Mouse (Mus musculus) liver, postnatal 0 days (tissue): ENCODE results near the gene Rpl35. TPM values are rescaled to one million over a fixed set of nuclear protein-coding genes. Genes with fewer than 3 reads are reported as not detected.

ENCODE experiments used
- ATAC-seq: fragments of 200-750 bp; cut with Nextera tagmentation; 2 replicates; pipeline ENCODE4 v1.8.0; 2017; ENCODE audit warnings: mild to moderate bottlenecking, moderate library complexity
- DNase-seq: peaks from one replicate; pipeline ENCODE4 v3.0.0-alpha.2; 2016
- H3K27ac ChIP-seq: fragments of 300-500 bp; sonication (generic); 2 replicates; pipeline ENCODE4 v1.5.1; 2014; ENCODE audit warnings: antibody characterized with exemption, moderate library complexity, mild to moderate bottlenecking, low read depth
- H3K27me3 ChIP-seq: fragments of 300-500 bp; sonication (generic); 2 replicates; pipeline ENCODE4 v1.6.1; 2014; ENCODE audit warnings: low read length, control low read depth, mixed read lengths; ENCODE audit not compliant: insufficient read depth
- H3K36me3 ChIP-seq: fragments of 300-500 bp; sonication (generic); replicated peaks from 2 replicates; pipeline ENCODE4 v1.6.1; 2014; ENCODE audit warnings: mild to moderate bottlenecking, control low read depth, low read length, moderate library complexity, mixed read lengths; ENCODE audit not compliant: insufficient read depth
- H3K4me1 ChIP-seq: fragments of 300-500 bp; sonication (generic); 2 replicates; pipeline ENCODE4 v1.6.1; 2014; ENCODE audit warnings: antibody characterized with exemption, mild to moderate bottlenecking, control low read depth; ENCODE audit not compliant: insufficient read depth
- H3K4me2 ChIP-seq: fragments of 300-500 bp; sonication (generic); 2 replicates; pipeline ENCODE4 v1.6.1; 2014; ENCODE audit warnings: low read depth, mild to moderate bottlenecking, low read length, moderate library complexity, mixed read lengths
- H3K4me3 ChIP-seq: fragments of 300-500 bp; sonication (generic); 2 replicates; pipeline ENCODE4 v1.5.1; 2014; ENCODE audit warnings: low read depth, low read length
- H3K9ac ChIP-seq: fragments of 300-500 bp; sonication (generic); replicated peaks from 2 replicates; pipeline ENCODE4 v1.6.1; 2014; ENCODE audit warnings: mild to moderate bottlenecking, moderate library complexity
- H3K9me3 ChIP-seq: fragments of 300-500 bp; sonication (generic); 2 replicates; pipeline ENCODE4 v1.6.1; 2016; ENCODE audit warnings: mild to moderate bottlenecking, control low read depth, low read length, mixed read lengths
- CTCF ChIP-seq: sonication (generic); IDR thresholded peaks from 2 replicates; pipeline ENCODE4 v1.5.1; 2016; ENCODE audit warnings: antibody characterized with exemption, low read depth
- EP300 ChIP-seq: IDR thresholded peaks from 2 replicates; pipeline ENCODE4 v1.6.1; 2016; ENCODE audit warnings: antibody characterized with exemption, low read depth, mild to moderate bottlenecking
- WGBS: fragments of 180-500 bp; shearing (Covaris S2); extraction: QIAGEN DNeasy Blood & Tissue Kit; methylation state at CpG from one replicate; pipeline ENCODE4 v1.1.7; 2014; ENCODE audit not compliant: insufficient replicate concordance; 5-methylcytosine and 5-hydroxymethylcytosine counted together
- polyA plus RNA-seq: library from polyadenylated mRNA; unstranded; fragments of >200 nt; fragmentation: Nextera tagmentation; extraction: Ambion mirVana; gene quantifications from 2 replicates; pipeline ENCODE4 v1.2.1, GENCODE M21; 2015

Gene Rpl35
- polyA plus RNA-seq, 1 experiment from 2014 or later, result 574 TPM

DNA sequence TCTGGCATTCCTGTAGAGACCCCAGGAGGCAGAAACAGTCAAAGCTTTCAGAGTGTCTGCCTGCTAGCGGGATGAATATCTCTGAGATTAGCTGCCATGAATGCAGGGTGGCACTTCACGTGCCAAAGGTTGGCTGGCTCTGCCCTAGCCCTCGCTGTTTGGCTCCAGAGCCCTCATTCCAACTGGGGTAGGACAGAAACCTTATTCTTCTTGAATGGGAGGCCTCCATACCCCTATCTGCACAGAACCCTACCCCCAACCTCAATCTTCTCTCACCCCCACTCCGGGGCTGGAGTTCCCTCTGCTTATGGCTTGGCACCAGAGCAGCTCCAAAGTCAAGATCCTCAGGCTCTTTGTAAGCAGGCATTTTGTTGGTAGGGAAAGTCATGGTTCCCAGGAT is 27.6 kb downstream of the Rpl35 start:
- no peak overlapping the region for H3K27ac ChIP-seq
- no peak overlapping the region for H3K9ac ChIP-seq
- DNase-seq, result no peak
- no peaks in the 10 kb centered on the region for H3K36me3 ChIP-seq
- TF ChIP-seq CTCF (no peak), EP300 (no peak)
- H3K4me3 ChIP-seq, result no peak overlapping the region
- ATAC-seq, result no peak
- no peaks in the 10 kb centered on the region for H3K4me1 ChIP-seq
- H3K9me3 ChIP-seq, result no peaks in the 10 kb centered on the region
- WGBS, result 71% methylated on average over 4 of the region's 4 CpGs
- no peak overlapping the region for H3K4me2 ChIP-seq
- H3K27me3 ChIP-seq, result no peaks in the 10 kb centered on the region

DNA sequence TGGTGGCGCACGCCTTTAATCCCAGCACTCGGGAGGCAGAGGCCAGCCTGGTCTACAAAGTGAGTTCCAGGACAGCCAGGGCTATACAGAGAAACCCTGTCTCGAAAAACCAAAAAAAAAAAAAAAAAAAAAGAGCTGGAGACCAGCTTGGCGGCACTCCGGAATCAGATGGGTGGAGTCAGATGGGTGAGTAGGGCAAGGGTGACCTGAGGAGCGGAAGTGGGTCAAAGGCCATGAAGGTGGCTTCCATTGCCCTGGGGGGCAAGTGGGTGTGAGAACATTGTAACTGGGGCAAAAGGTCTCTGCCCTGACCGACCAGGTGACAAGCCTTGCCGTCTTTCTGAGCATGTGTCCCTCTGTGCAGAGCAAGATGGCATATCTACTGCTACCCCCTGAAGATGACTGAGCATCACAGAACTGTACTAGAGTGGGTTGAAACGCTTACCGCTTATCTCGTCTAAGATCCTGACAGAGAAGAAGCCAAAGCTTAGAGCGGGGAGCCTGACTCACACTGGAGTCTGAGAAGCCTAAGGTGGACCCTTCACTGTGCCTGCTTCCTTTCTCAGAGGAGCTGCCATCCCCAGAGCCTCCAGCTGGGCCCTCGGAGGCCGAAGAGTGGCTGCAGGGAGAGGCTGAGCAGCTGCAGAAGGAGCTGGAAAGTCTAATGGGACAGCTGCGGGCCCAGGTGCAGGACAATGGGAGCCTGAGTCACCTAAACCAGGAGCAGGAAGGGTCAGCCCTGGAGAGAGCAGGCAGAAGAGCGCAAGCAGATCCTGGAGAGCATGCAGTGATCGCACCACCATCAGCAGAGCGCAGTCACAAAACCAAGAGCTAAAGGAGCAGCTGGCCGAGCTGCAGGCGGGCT is 29.3 kb downstream of the Rpl35 start:
- H3K9ac ChIP-seq, result no peak overlapping the region
- TF ChIP-seq CTCF (no peak), EP300 (no peak)
- H3K4me3 ChIP-seq, result no peak overlapping the region
- no peaks in the 10 kb centered on the region for H3K27me3 ChIP-seq
- H3K4me2 ChIP-seq, result no peak overlapping the region
- WGBS, result 76% methylated on average over 20 of the region's 21 CpGs
- H3K4me1 ChIP-seq, result no peaks in the 10 kb centered on the region
- H3K36me3 ChIP-seq, result no peaks in the 10 kb centered on the region
- peak; percentile 73 for ATAC-seq
- H3K27ac ChIP-seq, result no peak overlapping the region
- DNase-seq, result no peak
- no peaks in the 10 kb centered on the region for H3K9me3 ChIP-seq

DNA sequence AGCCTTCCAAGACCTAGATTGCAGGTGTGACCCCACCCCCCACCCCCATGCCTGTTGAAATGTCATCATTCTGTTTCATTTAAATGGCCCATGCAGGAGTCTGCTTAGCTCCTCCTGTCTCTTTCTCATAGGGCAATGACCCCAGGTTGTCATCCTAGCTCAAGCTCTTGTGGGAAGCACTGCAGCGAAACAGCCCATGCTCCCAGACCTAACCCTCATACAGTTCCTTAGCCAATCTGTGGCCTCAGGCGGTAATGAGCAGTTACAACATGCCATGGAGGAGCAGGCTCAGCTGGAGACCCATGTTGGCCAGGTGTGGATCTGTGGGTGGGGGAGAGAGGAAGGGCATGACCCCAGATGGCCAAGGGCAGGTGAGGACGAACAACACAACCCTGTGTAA is 30.2 kb downstream of the Rpl35 start:
- Histone ChIP-seq H3K4me2 (no peak overlapping the region), H3K27ac (no peak overlapping the region), H3K27me3 (no peaks in the 10 kb centered on the region), H3K4me1 (peaks cover 2% of the 10 kb centered on the region; the same call in 1 of the 2 replicates), H3K4me3 (no peak overlapping the region), H3K9ac (no peak overlapping the region), H3K36me3 (no peaks in the 10 kb centered on the region), H3K9me3 (no peaks in the 10 kb centered on the region)
- ATAC-seq (no peak; the same call in 1 of the 2 replicates), DNase-seq (no peak)
- WGBS, result 77% methylated on average over 3 of the region's 3 CpGs
- no peak for TF ChIP-seq CTCF

DNA sequence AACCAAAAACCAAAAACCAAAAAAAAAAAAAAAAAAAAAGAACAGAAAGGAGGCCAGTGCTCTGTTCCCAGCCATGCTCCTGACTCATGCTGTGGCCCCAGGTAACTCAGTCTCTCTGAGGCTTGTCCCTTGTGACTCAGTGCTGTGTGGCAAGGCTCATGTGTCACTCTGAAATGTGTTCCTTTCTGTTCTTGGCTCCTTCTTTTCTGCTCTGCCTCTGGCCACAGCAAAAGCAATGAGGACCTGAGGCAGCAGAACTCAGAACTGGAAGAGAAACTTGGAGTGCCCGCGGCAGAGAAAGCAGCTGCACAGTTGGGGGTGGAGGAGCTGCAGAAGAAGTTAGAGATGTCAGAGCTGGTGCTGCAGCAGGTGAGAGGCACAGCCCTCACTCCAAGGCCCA is 31.3 kb downstream of the Rpl35 start:
- no peak overlapping the region for H3K9ac ChIP-seq
- no peak overlapping the region for H3K27ac ChIP-seq
- H3K4me3 ChIP-seq, result no peak overlapping the region
- DNase-seq, result no peak
- no peaks in the 10 kb centered on the region for H3K9me3 ChIP-seq
- no peak for ATAC-seq
- no peaks in the 10 kb centered on the region for H3K27me3 ChIP-seq
- H3K36me3 ChIP-seq, result no peaks in the 10 kb centered on the region
- no peak overlapping the region for H3K4me2 ChIP-seq
- WGBS, result 48% methylated on average over 2 of the region's 2 CpGs
- peaks cover 8% of the 10 kb centered on the region; the same call in 1 of the 2 replicates for H3K4me1 ChIP-seq
- TF ChIP-seq EP300 (no peak), CTCF (no peak)

DNA sequence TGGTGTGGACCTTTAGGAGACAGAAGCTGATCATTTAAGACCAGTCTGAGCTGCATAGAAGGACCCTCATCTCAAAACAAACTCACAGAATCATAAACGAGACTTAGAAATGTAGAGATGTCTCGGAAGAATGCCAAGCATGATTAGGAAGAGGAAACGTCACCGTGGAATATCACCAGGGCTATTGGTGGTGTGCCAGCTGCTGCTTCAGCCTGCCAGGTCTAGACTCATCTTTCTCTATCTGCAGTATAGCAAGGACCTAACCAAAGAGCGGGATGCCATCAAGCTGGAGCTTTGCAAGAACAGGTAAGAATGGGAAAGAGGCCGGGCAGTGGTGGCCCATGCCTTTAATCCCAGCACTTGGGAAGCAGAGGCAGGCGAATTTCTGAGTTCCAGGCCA is 31.7 kb downstream of the Rpl35 start:
- Histone ChIP-seq H3K9ac (no peak overlapping the region), H3K4me2 (no peak overlapping the region), H3K4me1 (peaks cover 8% of the 10 kb centered on the region; the same call in 1 of the 2 replicates), H3K27ac (no peak overlapping the region), H3K4me3 (no peak overlapping the region), H3K9me3 (no peaks in the 10 kb centered on the region), H3K36me3 (no peaks in the 10 kb centered on the region), H3K27me3 (no peaks in the 10 kb centered on the region)
- no peak for ATAC-seq
- WGBS, result 73% methylated on average over 7 of the region's 7 CpGs
- DNase-seq, result no peak
- TF ChIP-seq EP300, result no peak
- no peak for TF ChIP-seq CTCF

DNA sequence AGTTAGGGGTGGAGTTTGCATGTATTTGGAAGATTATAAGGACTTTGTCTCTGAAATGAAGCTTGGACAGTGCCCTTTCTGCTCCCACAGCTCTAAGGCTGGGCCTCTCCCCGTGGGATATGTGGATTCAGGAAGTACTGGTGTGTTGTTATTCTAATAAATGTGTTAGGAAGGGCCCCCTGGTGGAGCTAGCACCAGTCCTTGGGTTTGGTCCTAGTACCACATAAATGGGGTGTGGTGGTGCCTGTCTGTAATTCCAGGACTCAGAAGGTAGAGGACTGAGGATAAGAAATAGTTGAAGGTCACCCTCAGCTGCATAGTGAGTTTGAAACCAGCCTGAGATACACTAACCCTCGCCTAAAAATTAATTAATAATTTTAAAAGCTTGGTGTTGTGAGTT is 32.2 kb downstream of the Rpl35 start:
- ATAC-seq (no peak), DNase-seq (no peak)
- H3K4me1 ChIP-seq, result peaks cover 8% of the 10 kb centered on the region; the same call in 1 of the 2 replicates
- H3K4me3 ChIP-seq, result no peak overlapping the region
- no peak overlapping the region for H3K27ac ChIP-seq
- 19% methylated on average over 2 of the region's 2 CpGs for WGBS
- no peaks in the 10 kb centered on the region for H3K9me3 ChIP-seq
- no peaks in the 10 kb centered on the region for H3K27me3 ChIP-seq
- H3K9ac ChIP-seq, result no peak overlapping the region
- no peak overlapping the region for H3K4me2 ChIP-seq
- H3K36me3 ChIP-seq, result no peaks in the 10 kb centered on the region
- 0 out of 2 replicates have a peak, but pooled peaks have one; percentile 9 for TF ChIP-seq CTCF
- no peak for TF ChIP-seq EP300
